Mouse (Mus musculus): ENCODE data around the gene Agbl4. TPM values are rescaled to one million over a fixed set of nuclear protein-coding genes. Genes with fewer than 3 reads are reported as not detected.
A peak's percentile ranks its signal among the peaks of the same experiment; 100 is the strongest.
"Not testable (repeated sequence)": the region's sequence is repeated elsewhere in the genome, so short reads cannot be mapped to it uniquely, and the experiment has no call there.

Agbl4 gene
- polyA plus RNA-seq, 1 experiment from 2014 or later: 0.16 TPM

GRCm38 (mm10) chr4:111200100-111200499, 802.6 kb downstream of the Agbl4 start:
- Histone ChIP-seq H3K27me3 (replicated peaks; ENCODE audit: control insufficient read depth, insufficient read depth, low read length) (no peaks in the 10 kb centered on the region), H3K36me3 (ENCODE audit: control insufficient read depth, insufficient read depth, low read length) (no peaks in the 10 kb centered on the region), H3K4me2 (ENCODE audit: low read depth, low read length) (no peak overlapping the region), H3K9me3 (ENCODE audit: control insufficient read depth, low read length) (no peaks in the 10 kb centered on the region), H3K27ac (ENCODE audit: low read length) (no peak overlapping the region), H3K4me3 (ENCODE audit: low read length) (no peak overlapping the region), H3K9ac (ENCODE audit: low read depth, low read length) (no peak overlapping the region), H3K4me1 (ENCODE audit: control insufficient read depth, insufficient read depth, low read length) (0 out of 2 replicates have a peak, but pooled peaks cover 3% of the 10 kb centered on the region)
- 13% methylated on average over 2 of the region's 2 CpGs for whole genome bisulfite sequencing
- peak; percentile 77 for ATAC-seq

- peak; percentile 79 for ATAC-seq
- no peaks in the 10 kb centered on the region for H3K36me3 ChIP-seq (ENCODE audit: control insufficient read depth, insufficient read depth, low read length)
- no peak overlapping the region for H3K9ac ChIP-seq (ENCODE audit: low read depth, low read length)
- WGBS: 63% methylated on average over 3 of the region's 3 CpGs
- H3K9me3 ChIP-seq (ENCODE audit: control insufficient read depth, low read length): no peaks in the 10 kb centered on the region
- no peak overlapping the region for H3K4me3 ChIP-seq (ENCODE audit: low read length)
- H3K27ac ChIP-seq (ENCODE audit: low read length): no peak overlapping the region
- H3K27me3 ChIP-seq (replicated peaks; ENCODE audit: control insufficient read depth, insufficient read depth, low read length): no peaks in the 10 kb centered on the region
- H3K4me2 ChIP-seq (ENCODE audit: low read depth, low read length): no peak overlapping the region
- no peaks in the 10 kb centered on the region for H3K4me1 ChIP-seq (ENCODE audit: control insufficient read depth, insufficient read depth, low read length)
These were observed 817.8 kb downstream of the Agbl4 start for GRCm38 (mm10) chr4:111215191-111215762.

DNA sequence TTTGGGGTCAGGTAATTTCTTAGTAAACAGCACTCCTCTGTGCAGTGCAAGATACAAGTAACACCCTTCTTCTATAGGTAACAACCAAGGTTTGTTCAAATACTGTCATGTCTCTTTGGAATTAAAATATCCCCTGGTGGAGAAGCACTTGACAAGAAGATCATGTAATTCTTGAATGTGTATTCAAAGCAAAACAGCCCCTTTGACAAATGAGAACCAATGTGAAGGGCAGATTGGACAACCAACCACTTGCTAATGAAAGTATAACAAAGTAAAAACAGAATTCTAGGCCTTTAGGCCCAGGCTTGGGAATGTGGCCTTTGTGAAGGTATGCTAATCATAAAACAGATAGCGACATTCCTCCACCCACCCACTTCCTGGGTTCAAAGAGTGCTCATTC, 821.6 kb downstream of the Agbl4 start:
- not testable (repeated sequence) for H3K27ac ChIP-seq (ENCODE audit: low read length); H3K4me3 ChIP-seq (ENCODE audit: low read length); H3K27me3 ChIP-seq (replicated peaks; ENCODE audit: control insufficient read depth, insufficient read depth, low read length); H3K4me2 ChIP-seq (ENCODE audit: low read depth, low read length); H3K4me1 ChIP-seq (ENCODE audit: control insufficient read depth, insufficient read depth, low read length); H3K9ac ChIP-seq (ENCODE audit: low read depth, low read length); ATAC-seq; H3K9me3 ChIP-seq (ENCODE audit: control insufficient read depth, low read length); H3K36me3 ChIP-seq (ENCODE audit: control insufficient read depth, insufficient read depth, low read length)
- WGBS: 67% methylated on average over 1 of the region's 1 CpGs

DNA sequence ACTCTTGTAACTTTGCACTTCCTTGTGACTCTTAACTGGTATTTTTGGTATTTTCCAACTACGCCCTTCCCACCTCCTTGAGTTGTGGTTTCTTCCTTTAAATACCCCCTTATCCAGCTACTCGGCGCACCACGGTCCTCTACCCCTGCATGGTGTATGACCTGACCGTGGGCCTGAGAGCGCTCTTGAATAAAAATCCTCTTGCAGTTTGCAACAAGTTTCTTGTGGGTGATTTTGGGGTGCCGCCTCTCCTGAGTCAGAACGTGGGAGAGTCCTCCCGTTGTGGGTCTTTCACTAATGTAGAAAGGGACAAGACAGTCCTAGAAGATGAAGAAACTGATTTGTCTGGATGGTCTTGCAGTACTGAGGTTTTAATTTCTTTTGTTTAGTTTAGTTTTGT, 822.1 kb downstream of the Agbl4 start:
- H3K27ac ChIP-seq (ENCODE audit: low read length); H3K4me1 ChIP-seq (ENCODE audit: control insufficient read depth, insufficient read depth, low read length); H3K36me3 ChIP-seq (ENCODE audit: control insufficient read depth, insufficient read depth, low read length); H3K9me3 ChIP-seq (ENCODE audit: control insufficient read depth, low read length); ATAC-seq; H3K4me3 ChIP-seq (ENCODE audit: low read length); H3K27me3 ChIP-seq (replicated peaks; ENCODE audit: control insufficient read depth, insufficient read depth, low read length); H3K4me2 ChIP-seq (ENCODE audit: low read depth, low read length); H3K9ac ChIP-seq (ENCODE audit: low read depth, low read length): not testable (repeated sequence)
- 90% methylated on average over 9 of the region's 9 CpGs for WGBS

GRCm38 (mm10) chr4:111233849-111234248, 836.4 kb downstream of the Agbl4 start:
- 52% methylated on average over 1 of the region's 1 CpGs for WGBS
- ATAC-seq: no peak
- Histone ChIP-seq H3K9ac (ENCODE audit: low read depth, low read length) (no peak overlapping the region), H3K9me3 (ENCODE audit: control insufficient read depth, low read length) (no peaks in the 10 kb centered on the region), H3K4me2 (ENCODE audit: low read depth, low read length) (no peak overlapping the region), H3K36me3 (ENCODE audit: control insufficient read depth, insufficient read depth, low read length) (no peaks in the 10 kb centered on the region), H3K4me3 (ENCODE audit: low read length) (no peak overlapping the region), H3K4me1 (ENCODE audit: control insufficient read depth, insufficient read depth, low read length) (no peaks in the 10 kb centered on the region), H3K27ac (ENCODE audit: low read length) (no peak overlapping the region), H3K27me3 (replicated peaks; ENCODE audit: control insufficient read depth, insufficient read depth, low read length) (no peaks in the 10 kb centered on the region)

DNA sequence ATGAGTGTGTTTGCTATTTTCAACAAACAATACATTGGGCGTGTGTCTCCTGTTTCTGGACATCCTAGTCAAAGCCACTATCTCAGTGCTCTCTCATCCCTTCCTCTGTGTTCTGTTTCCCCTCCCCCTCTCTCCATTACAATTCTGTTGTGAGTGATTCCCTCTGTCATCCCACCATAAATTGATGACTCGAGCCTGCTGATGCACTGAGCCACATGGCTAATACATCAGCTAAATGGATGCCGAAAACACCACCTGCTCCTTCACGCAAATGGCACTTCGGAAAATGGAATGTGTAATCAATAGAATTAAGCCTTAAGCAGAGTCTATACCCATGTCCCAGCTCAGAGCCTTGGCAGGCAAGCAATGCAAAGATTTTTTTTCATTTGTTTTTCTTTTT, 854.5 kb downstream of the Agbl4 start:
- Histone ChIP-seq H3K4me1 (ENCODE audit: control insufficient read depth, insufficient read depth, low read length) (no peaks in the 10 kb centered on the region), H3K4me3 (ENCODE audit: low read length) (no peak overlapping the region), H3K9ac (ENCODE audit: low read depth, low read length) (no peak overlapping the region), H3K36me3 (ENCODE audit: control insufficient read depth, insufficient read depth, low read length) (no peaks in the 10 kb centered on the region), H3K27ac (ENCODE audit: low read length) (no peak overlapping the region), H3K4me2 (ENCODE audit: low read depth, low read length) (no peak overlapping the region), H3K27me3 (replicated peaks; ENCODE audit: control insufficient read depth, insufficient read depth, low read length) (no peaks in the 10 kb centered on the region), H3K9me3 (ENCODE audit: control insufficient read depth, low read length) (no peaks in the 10 kb centered on the region)
- WGBS: 69% methylated on average over 5 of the region's 5 CpGs
- no peak for ATAC-seq

GRCm38 (mm10) chr4:111255499-111255898, 858.0 kb downstream of the Agbl4 start:
- Histone ChIP-seq H3K4me1 (ENCODE audit: control insufficient read depth, insufficient read depth, low read length) (no peaks in the 10 kb centered on the region), H3K27ac (ENCODE audit: low read length) (no peak overlapping the region)
- 29% methylated on average over 4 of the region's 4 CpGs for WGBS

DNA sequence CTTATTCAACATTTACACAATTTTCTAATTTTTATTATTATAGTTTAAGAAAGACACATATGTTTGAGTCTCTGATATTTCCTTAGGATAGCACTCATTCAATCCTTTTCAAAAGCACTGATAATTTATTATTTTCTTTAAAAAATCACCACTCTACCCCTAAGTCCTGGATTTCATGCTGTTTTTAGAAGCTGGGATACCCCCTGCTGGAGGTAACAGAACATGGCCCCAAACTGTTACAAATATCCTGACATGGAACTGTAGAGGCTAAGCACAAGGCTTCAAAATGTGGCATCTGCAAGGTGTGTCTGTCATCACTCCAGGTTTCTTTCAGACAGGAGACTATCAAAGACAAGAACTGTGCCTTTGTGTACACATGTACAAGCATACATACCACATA, 859.5 kb downstream of the Agbl4 start:
- Histone ChIP-seq H3K9ac (ENCODE audit: low read depth, low read length) (no peak overlapping the region), H3K27me3 (replicated peaks; ENCODE audit: control insufficient read depth, insufficient read depth, low read length) (no peaks in the 10 kb centered on the region), H3K4me3 (ENCODE audit: low read length) (no peak overlapping the region), H3K27ac (ENCODE audit: low read length) (no peak overlapping the region), H3K4me1 (ENCODE audit: control insufficient read depth, insufficient read depth, low read length) (no peaks in the 10 kb centered on the region), H3K9me3 (ENCODE audit: control insufficient read depth, low read length) (no peaks in the 10 kb centered on the region), H3K36me3 (ENCODE audit: control insufficient read depth, insufficient read depth, low read length) (no peaks in the 10 kb centered on the region), H3K4me2 (ENCODE audit: low read depth, low read length) (no peak overlapping the region)
- ATAC-seq: no peak

More at GRCm38 (mm10) chr4:111255499-111255898, 858.0 kb downstream of the Agbl4 start:
- Histone ChIP-seq H3K27me3 (replicated peaks; ENCODE audit: control insufficient read depth, insufficient read depth, low read length) (no peaks in the 10 kb centered on the region), H3K36me3 (ENCODE audit: control insufficient read depth, insufficient read depth, low read length) (no peaks in the 10 kb centered on the region), H3K9me3 (ENCODE audit: control insufficient read depth, low read length) (no peaks in the 10 kb centered on the region), H3K4me2 (ENCODE audit: low read depth, low read length) (no peak overlapping the region), H3K9ac (ENCODE audit: low read depth, low read length) (no peak overlapping the region), H3K4me3 (ENCODE audit: low read length) (no peak overlapping the region)
- no peak for ATAC-seq

- 80% methylated on average over 2 of the region's 2 CpGs for WGBS
- Histone ChIP-seq H3K4me3 (ENCODE audit: low read length) (no peak overlapping the region), H3K9ac (ENCODE audit: low read depth, low read length) (no peak overlapping the region), H3K27me3 (replicated peaks; ENCODE audit: control insufficient read depth, insufficient read depth, low read length) (no peaks in the 10 kb centered on the region), H3K36me3 (ENCODE audit: control insufficient read depth, insufficient read depth, low read length) (no peaks in the 10 kb centered on the region), H3K9me3 (ENCODE audit: control insufficient read depth, low read length) (no peaks in the 10 kb centered on the region), H3K27ac (ENCODE audit: low read length) (no peak overlapping the region), H3K4me2 (ENCODE audit: low read depth, low read length) (no peak overlapping the region), H3K4me1 (ENCODE audit: control insufficient read depth, insufficient read depth, low read length) (no peaks in the 10 kb centered on the region)
- ATAC-seq: no peak
These were observed 883.5 kb downstream of the Agbl4 start for GRCm38 (mm10) chr4:111280936-111281335.

- 94% methylated on average over 4 of the region's 4 CpGs for WGBS
- no peak overlapping the region for H3K4me3 ChIP-seq (ENCODE audit: low read length)
- H3K9me3 ChIP-seq (ENCODE audit: control insufficient read depth, low read length): no peaks in the 10 kb centered on the region
- H3K9ac ChIP-seq (ENCODE audit: low read depth, low read length): no peak overlapping the region
- no peak for ATAC-seq
- no peak overlapping the region for H3K27ac ChIP-seq (ENCODE audit: low read length)
- H3K36me3 ChIP-seq (ENCODE audit: control insufficient read depth, insufficient read depth, low read length): no peaks in the 10 kb centered on the region
- H3K4me2 ChIP-seq (ENCODE audit: low read depth, low read length): no peak overlapping the region
- H3K27me3 ChIP-seq (replicated peaks; ENCODE audit: control insufficient read depth, insufficient read depth, low read length): no peaks in the 10 kb centered on the region
- no peaks in the 10 kb centered on the region for H3K4me1 ChIP-seq (ENCODE audit: control insufficient read depth, insufficient read depth, low read length)
These were observed 884.4 kb downstream of the Agbl4 start for GRCm38 (mm10) chr4:111281836-111282235.
